Mouse (Mus musculus) megakaryocyte, embryonic 14.5 days (primary cell): ENCODE measurements at regions not wholly inside any gene's neighbourhood (a gene's known extent, or its start where the extent isn't known, plus 50 kb on each side); places are given as distances from the start of the nearest gene placed in this dataset.

ENCODE experiments used
- H3K27me3 ChIP-seq: replicated peaks from 2 replicates; pipeline ENCODE3; 2012; ENCODE audit warnings: inconsistent platforms
- H3K36me3 ChIP-seq: replicated peaks from 2 replicates; pipeline ENCODE3; 2012; ENCODE audit warnings: low read length, inconsistent platforms, mixed read lengths
- H3K4me1 ChIP-seq: 2 replicates; pipeline ENCODE4 v1.6.1; 2012; ENCODE audit warnings: inconsistent platforms
- H3K4me3 ChIP-seq: replicated peaks from 2 replicates; pipeline ENCODE3; 2012; ENCODE audit warnings: moderate library complexity, mild to moderate bottlenecking, inconsistent platforms
- H3K9me3 ChIP-seq: 2 replicates; pipeline ENCODE4 v1.6.1; 2012; ENCODE audit warnings: inconsistent platforms
- FLI1 ChIP-seq: IDR thresholded peaks from 2 replicates; pipeline ENCODE4 v1.6.1; 2012; ENCODE audit warnings: low read length, inconsistent platforms, mixed read lengths
- GATA1 ChIP-seq: IDR thresholded peaks from 3 replicates; pipeline ENCODE4 v1.6.1; 2012; ENCODE audit warnings: mixed read lengths, low read length, inconsistent platforms, borderline replicate concordance

DNA sequence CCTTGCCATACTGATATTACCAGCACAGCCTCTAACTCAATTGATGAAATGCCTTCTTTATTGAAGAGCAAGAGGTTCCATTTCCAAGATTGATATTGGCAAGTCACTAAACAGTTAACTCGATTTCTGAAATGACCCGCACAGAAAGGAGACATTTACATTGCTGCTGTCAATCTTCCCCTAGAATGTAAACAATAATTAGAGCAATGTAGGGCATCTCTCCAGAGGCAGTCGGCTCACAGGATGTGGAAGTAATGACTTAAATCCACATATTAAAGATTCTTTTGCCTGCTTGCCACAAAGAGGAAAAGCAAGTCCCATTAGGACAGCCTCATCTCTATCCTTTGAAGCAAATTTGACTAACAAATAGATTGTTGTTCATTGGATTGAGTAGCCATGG is 261.0 kb upstream of the Nsun2 start:
- no peaks in the 10 kb centered on the region for H3K27me3 ChIP-seq
- peaks cover 49% of the 10 kb centered on the region for H3K9me3 ChIP-seq
- TF ChIP-seq GATA1, result no peak
- no peak for TF ChIP-seq FLI1
- H3K4me1 ChIP-seq, result no peaks in the 10 kb centered on the region
- no peak overlapping the region for H3K4me3 ChIP-seq
- H3K36me3 ChIP-seq, result no peaks in the 10 kb centered on the region

DNA sequence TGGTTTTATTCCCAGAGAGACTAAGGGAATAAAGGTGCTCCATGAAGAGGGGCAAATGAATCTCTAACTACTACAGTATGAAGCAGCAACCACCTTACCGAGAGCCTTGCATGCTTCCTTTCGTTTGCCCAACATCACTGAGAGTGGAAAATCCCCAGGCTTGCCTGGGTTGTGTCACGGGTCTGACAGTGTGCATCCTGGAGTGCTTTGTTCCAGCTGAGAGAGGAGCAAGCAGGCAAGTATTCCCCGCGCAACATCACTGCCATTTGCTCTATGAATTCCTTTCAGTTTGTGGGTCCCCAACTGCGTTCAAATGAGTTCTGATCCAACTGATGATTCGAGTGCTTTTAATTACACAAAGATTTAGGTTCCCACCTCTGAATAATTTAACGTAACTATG is 253.9 kb upstream of the Nsun2 start:
- Histone ChIP-seq H3K4me3 (no peak overlapping the region), H3K27me3 (no peaks in the 10 kb centered on the region), H3K4me1 (no peaks in the 10 kb centered on the region), H3K9me3 (peaks cover 53% of the 10 kb centered on the region), H3K36me3 (no peaks in the 10 kb centered on the region)
- TF ChIP-seq FLI1, result no peak
- TF ChIP-seq GATA1, result no peak

DNA sequence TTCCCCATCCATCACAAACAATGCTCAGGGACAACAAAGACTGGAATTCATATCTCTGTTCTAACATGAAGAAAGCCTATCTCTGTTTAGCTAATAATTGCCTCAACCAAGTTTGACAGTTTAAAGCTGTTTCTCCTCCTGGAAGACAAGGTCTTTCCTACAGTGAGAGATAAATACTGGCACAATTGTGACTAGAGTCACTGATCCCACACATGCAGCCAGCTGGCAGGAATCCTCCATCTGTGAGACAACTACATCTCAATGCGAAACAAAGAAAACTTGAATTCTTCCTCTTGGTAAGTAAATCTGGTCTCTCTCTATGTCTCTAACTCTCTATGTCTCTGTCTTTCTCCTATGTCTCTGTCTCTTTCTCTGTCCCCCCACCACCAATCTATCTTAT is 239.1 kb upstream of the Nsun2 start:
- H3K9me3 ChIP-seq, result peaks cover 12% of the 10 kb centered on the region; the same call in 1 of the 2 replicates
- TF ChIP-seq GATA1 (no peak), FLI1 (no peak)
- H3K36me3 ChIP-seq, result no peaks in the 10 kb centered on the region

DNA sequence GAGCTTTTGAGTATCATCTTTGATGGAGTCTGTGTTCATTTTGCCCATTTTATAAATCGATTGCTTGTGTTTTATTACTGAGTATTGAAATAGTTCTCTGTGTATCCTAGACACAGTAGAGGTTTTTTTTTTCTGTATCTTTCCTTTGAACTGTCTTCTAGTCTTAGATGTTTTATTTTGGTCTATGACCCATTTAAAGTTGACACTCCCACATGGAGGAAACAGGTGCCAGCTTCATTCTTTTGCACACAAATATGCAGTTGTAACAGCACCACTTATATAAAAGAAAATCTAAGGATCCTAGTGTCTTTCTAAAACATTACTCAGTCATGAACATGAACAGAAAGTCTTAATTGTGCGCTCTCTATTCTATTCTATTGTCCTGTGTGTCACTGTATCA is 230.2 kb upstream of the Nsun2 start:
- TF ChIP-seq GATA1, result no peak
- no peak overlapping the region for H3K4me3 ChIP-seq
- peaks cover 3% of the 10 kb centered on the region; the same call in 1 of the 2 replicates for H3K9me3 ChIP-seq
- H3K4me1 ChIP-seq, result no peaks in the 10 kb centered on the region
- H3K36me3 ChIP-seq, result no peaks in the 10 kb centered on the region
- no peaks in the 10 kb centered on the region for H3K27me3 ChIP-seq

More for the DNA sequence above, 239.1 kb upstream of the Nsun2 start:
- Histone ChIP-seq H3K4me3 (no peak overlapping the region), H3K27me3 (no peaks in the 10 kb centered on the region), H3K4me1 (no peaks in the 10 kb centered on the region)

DNA sequence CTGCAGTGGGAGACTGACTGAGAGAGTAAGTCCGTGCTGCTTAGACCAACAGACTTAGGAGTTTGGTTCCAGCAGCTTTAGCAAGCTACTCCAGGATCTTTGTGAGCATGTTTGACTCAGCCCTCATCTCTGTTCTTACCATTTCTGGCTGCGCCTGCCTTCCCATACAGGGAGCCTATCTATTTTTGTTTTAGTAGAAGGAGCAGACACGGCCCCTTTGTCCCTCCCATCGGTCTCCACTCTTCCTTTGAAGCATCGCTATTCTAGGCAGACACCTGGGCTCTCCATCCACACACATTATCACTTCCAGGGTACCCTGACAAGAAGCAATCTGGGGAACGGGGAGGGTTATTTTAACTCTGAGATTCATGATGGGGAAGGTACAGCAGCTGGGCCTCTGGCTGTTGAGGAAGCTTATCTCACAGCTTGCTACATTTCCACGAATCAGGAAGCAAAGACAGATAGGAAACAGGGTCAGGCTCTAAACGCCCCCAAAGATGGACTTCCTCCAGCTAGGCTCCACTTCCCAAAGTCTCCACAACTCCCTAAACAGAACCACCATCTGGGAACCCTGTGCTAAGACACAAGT is 203.0 kb upstream of the Nsun2 start:
- H3K36me3 ChIP-seq, result no peaks in the 10 kb centered on the region
- H3K9me3 ChIP-seq, result peaks cover 12% of the 10 kb centered on the region; the same call in 1 of the 2 replicates
- H3K27me3 ChIP-seq, result no peaks in the 10 kb centered on the region
- H3K4me3 ChIP-seq, result no peak overlapping the region
- H3K4me1 ChIP-seq, result no peaks in the 10 kb centered on the region
- TF ChIP-seq GATA1, result no peak
- no peak for TF ChIP-seq FLI1

DNA sequence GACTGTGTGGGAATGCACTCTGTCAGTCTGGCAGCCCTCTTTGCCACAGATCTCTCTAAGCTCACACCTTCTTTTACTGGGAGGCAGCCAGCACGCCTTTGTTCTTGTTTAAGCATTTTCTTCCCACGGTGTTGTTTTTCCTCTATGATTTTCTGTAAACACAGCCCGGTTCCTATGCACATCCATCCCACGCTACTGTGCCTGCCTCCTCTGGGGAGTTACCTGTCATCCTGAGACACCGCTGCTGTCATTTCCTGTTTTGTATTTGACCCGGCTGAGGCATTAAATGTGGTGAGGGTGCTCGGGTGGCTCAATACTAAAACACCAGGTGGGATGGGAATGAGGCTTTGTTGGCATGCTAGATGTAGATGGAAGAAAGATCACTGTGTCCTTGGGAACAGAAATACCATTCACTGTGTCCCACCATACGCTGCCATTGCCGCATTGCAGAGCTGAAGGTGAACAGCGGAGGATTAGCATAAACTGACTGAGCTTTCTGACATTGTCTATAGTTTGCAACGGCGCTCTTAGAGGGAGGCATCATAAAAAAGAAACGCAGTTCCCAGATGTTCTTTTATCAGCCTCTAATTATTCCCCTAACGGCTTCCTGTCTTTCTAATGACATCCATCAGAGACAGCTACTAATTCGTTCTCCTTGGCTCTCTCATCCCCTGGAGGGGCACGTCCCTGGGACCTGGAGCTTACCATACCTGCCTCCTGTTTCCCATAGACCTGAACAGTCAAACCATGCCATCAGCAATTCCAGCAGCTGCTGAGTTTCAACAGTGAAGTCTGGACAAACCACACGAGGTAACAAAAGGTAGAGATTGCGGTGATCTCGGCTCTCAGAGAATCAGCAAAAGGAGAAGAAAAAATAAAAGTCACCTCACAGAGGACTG is 201.8 kb upstream of the Nsun2 start:
- TF ChIP-seq FLI1 (no peak), GATA1 (no peak)
- H3K4me1 ChIP-seq, result no peaks in the 10 kb centered on the region

DNA sequence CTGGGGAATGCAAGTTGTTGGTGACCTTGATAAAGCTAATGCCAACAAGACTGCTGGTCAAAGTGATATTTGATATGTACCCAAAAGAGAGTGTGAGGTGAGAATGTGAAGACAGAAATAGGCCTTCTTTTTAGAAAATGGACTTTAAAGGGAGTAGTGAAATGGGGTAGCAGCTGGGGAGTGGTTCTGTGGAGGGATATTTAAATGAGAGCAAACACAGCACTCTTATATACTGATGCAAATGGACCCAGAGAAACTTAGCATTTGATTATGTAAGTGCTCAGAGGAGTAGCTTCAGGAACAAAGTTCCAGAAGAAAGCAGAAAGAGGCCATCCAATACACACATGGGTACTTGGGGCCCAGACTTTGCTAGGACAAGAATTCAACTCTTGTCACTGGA is 189.7 kb upstream of the Nsun2 start:
- Histone ChIP-seq H3K4me3 (no peak overlapping the region), H3K9me3 (peaks cover 16% of the 10 kb centered on the region), H3K4me1 (no peaks in the 10 kb centered on the region), H3K27me3 (no peaks in the 10 kb centered on the region), H3K36me3 (no peaks in the 10 kb centered on the region)
- no peak for TF ChIP-seq FLI1
- no peak for TF ChIP-seq GATA1

More for the DNA sequence above, 201.8 kb upstream of the Nsun2 start:
- H3K27me3 ChIP-seq, result no peaks in the 10 kb centered on the region
- H3K9me3 ChIP-seq, result 0 out of 2 replicates have a peak, but pooled peaks cover 7% of the 10 kb centered on the region
- no peaks in the 10 kb centered on the region for H3K36me3 ChIP-seq
- H3K4me3 ChIP-seq, result no peak overlapping the region

DNA sequence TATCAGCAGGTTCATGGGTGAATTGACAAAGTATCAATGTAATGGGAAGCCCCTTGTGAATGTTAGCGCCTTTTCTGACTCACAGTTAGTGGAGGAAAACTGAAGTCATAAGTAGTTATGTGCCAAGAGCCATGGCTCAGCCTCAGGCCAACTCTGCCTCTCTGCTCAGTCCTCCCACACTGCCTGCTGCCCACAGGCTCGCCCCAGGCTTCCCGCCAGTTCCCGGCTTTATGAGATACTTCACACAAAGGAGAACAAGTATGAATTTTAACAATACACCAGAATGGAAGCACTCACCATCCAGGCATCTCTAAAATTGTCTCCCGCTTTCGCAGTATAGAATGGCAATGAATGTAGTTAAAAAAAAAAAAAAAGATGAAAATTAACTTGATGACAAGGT is 176.1 kb upstream of the Nsun2 start:
- no peaks in the 10 kb centered on the region for H3K36me3 ChIP-seq
- no peaks in the 10 kb centered on the region for H3K27me3 ChIP-seq
- H3K4me3 ChIP-seq, result no peak overlapping the region
- peaks cover 34% of the 10 kb centered on the region for H3K9me3 ChIP-seq
- TF ChIP-seq FLI1 (no peak), GATA1 (no peak)
- H3K4me1 ChIP-seq, result no peaks in the 10 kb centered on the region

DNA sequence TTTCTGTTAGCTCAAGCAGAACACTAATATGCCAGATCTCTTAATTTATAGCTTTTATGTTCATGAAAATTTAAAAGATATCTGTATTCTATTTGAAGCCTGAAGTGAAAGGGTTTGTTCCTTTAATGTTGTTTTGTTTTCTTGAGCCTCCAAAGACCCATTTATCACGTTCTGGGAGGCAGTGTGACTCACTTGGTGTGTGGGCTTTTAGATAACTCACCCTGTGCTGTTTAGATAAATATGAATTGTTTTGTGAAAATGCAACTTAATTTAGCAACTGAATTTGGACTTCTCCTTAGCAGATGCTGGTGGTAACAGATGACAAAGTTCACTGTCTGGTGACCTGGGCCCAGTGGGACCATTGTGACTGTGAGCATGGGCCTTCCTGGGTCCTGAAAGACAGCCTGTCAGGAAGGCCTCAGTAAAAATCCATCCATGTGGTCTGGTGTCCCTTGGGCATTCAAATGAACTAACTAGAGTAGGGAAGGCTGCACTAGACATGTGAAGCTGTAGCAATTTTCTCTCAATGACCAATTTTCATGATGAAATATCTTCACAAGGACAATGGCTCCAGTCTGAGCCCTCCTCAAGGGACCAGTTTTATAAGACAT is 167.6 kb upstream of the Nsun2 start:
- no peaks in the 10 kb centered on the region for H3K4me1 ChIP-seq
- no peaks in the 10 kb centered on the region for H3K36me3 ChIP-seq
- no peak overlapping the region for H3K4me3 ChIP-seq
- H3K9me3 ChIP-seq, result peaks cover 34% of the 10 kb centered on the region
- no peak for TF ChIP-seq GATA1
- no peak for TF ChIP-seq FLI1
- no peaks in the 10 kb centered on the region for H3K27me3 ChIP-seq
